Mouse (Mus musculus): Measurements from ENCODE around the gene Pak6. TPM values are rescaled to one million over a fixed set of nuclear protein-coding genes. Genes with fewer than 3 reads are reported as not detected.

The Pak6 gene
- polyA plus RNA-seq, 1 experiment from 2014 or later = 1.6 TPM

- WGBS = 25% methylated on average over 8 of the region's 8 CpGs
- DNase-seq (ENCODE audit: low spot score) = peak; percentile 50
- Histone ChIP-seq H3K4me2 (ENCODE audit: low read depth) (no peak overlapping the region), H3K27ac (ENCODE audit: low read depth, low read length) (no peak overlapping the region), H3K4me3 (ENCODE audit: low read depth, low read length) (no peak overlapping the region), H3K36me3 (ENCODE audit: control insufficient read depth, insufficient read depth, low read length) (no peaks in the 10 kb centered on the region), H3K4me1 (ENCODE audit: control insufficient read depth, insufficient read depth, low read length) (peaks cover 22% of the 10 kb centered on the region), H3K9ac (ENCODE audit: low read length) (no peak overlapping the region), H3K9me3 (ENCODE audit: control insufficient read depth, low read length) (no peaks in the 10 kb centered on the region), H3K27me3 (ENCODE audit: control insufficient read depth, insufficient read depth, low read length) (peaks cover 8% of the 10 kb centered on the region)
- ATAC-seq (ENCODE audit: insufficient read depth, low FRiP score, low TSS enrichment) = no peak
Measured at GRCm38 (mm10) chr2:118743261-118743943, 80.3 kb downstream of the Pak6 start.

GRCm38 (mm10) chr2:118744621-118745020 lies 81.5 kb downstream of the Pak6 start:
- no peaks in the 10 kb centered on the region; the same call in 1 of the 2 replicates for H3K36me3 ChIP-seq (ENCODE audit: control insufficient read depth, insufficient read depth, low read length)
- ATAC-seq (ENCODE audit: insufficient read depth, low FRiP score, low TSS enrichment) = no peak
- peaks cover 8% of the 10 kb centered on the region for H3K27me3 ChIP-seq (ENCODE audit: control insufficient read depth, insufficient read depth, low read length)
- no peak overlapping the region for H3K27ac ChIP-seq (ENCODE audit: low read depth, low read length)
- H3K9ac ChIP-seq (ENCODE audit: low read length) = no peak overlapping the region
- no peak for DNase-seq (ENCODE audit: low spot score)
- 4% methylated on average over 7 of the region's 7 CpGs for WGBS
- H3K4me3 ChIP-seq (ENCODE audit: low read depth, low read length) = no peak overlapping the region
- H3K9me3 ChIP-seq (ENCODE audit: control insufficient read depth, low read length) = no peaks in the 10 kb centered on the region
- peaks cover 24% of the 10 kb centered on the region for H3K4me1 ChIP-seq (ENCODE audit: control insufficient read depth, insufficient read depth, low read length)
- peak overlapping the region; percentile 97; the same call in 1 of the 2 replicates for H3K4me2 ChIP-seq (ENCODE audit: low read depth)

- peak within 1 kb of the TSS; percentile 92 for H3K4me3 ChIP-seq (ENCODE audit: low read depth, low read length)
- peak within 1 kb of the TSS; percentile 49; the same call in 1 of the 2 replicates for H3K27ac ChIP-seq (ENCODE audit: low read depth, low read length)
- peak; percentile 86 for ATAC-seq (ENCODE audit: insufficient read depth, low FRiP score, low TSS enrichment)
Measured at GRCm38 (mm10) chr2:118745232-118745884, 82.3 kb downstream of the Pak6 start, which contains the start of gene Inafm2. Gene Inafm2, plus strand, starts transcription at chr2:118745758.

GRCm38 (mm10) chr2:118745915-118746901 lies 83.1 kb downstream of the Pak6 start:
- Histone ChIP-seq H3K9ac (ENCODE audit: low read length) (peak overlapping the region; percentile 90), H3K27me3 (ENCODE audit: control insufficient read depth, insufficient read depth, low read length) (peaks cover 8% of the 10 kb centered on the region), H3K4me1 (ENCODE audit: control insufficient read depth, insufficient read depth, low read length) (peaks cover 24% of the 10 kb centered on the region), H3K9me3 (ENCODE audit: control insufficient read depth, low read length) (no peaks in the 10 kb centered on the region), H3K27ac (ENCODE audit: low read depth, low read length) (peak overlapping the region; percentile 49; the same call in 1 of the 2 replicates), H3K4me3 (ENCODE audit: low read depth, low read length) (peak overlapping the region; percentile 92), H3K4me2 (ENCODE audit: low read depth) (peak overlapping the region; percentile 97), H3K36me3 (ENCODE audit: control insufficient read depth, insufficient read depth, low read length) (no peaks in the 10 kb centered on the region; the same call in 1 of the 2 replicates)
- WGBS = under 1% methylated on average over 87 of the region's 113 CpGs
- ATAC-seq (ENCODE audit: insufficient read depth, low FRiP score, low TSS enrichment) (peak; percentile 64), DNase-seq (ENCODE audit: low spot score) (peak; percentile 56)

More at GRCm38 (mm10) chr2:118745232-118745884, 82.3 kb downstream of the Pak6 start, which contains the start of gene Inafm2:
- peak within 1 kb of the TSS; percentile 97 for H3K4me2 ChIP-seq (ENCODE audit: low read depth)
- peaks cover 8% of the 10 kb centered on the region for H3K27me3 ChIP-seq (ENCODE audit: control insufficient read depth, insufficient read depth, low read length)
- peak within 1 kb of the TSS; percentile 90 for H3K9ac ChIP-seq (ENCODE audit: low read length)
- H3K9me3 ChIP-seq (ENCODE audit: control insufficient read depth, low read length) = no peaks in the 10 kb centered on the region
- WGBS = under 1% methylated on average over 28 of the region's 57 CpGs
- peak; percentile 94 for DNase-seq (ENCODE audit: low spot score)
- no peaks in the 10 kb centered on the region; the same call in 1 of the 2 replicates for H3K36me3 ChIP-seq (ENCODE audit: control insufficient read depth, insufficient read depth, low read length)
- peaks cover 24% of the 10 kb centered on the region for H3K4me1 ChIP-seq (ENCODE audit: control insufficient read depth, insufficient read depth, low read length)

- H3K4me2 ChIP-seq (ENCODE audit: low read depth) = peak overlapping the region; percentile 97
- 36% methylated on average over 10 of the region's 10 CpGs for WGBS
Measured at GRCm38 (mm10) chr2:118747301-118747960, 84.3 kb downstream of the Pak6 start.

More at GRCm38 (mm10) chr2:118747301-118747960, 84.3 kb downstream of the Pak6 start:
- DNase-seq (ENCODE audit: low spot score) (no peak), ATAC-seq (ENCODE audit: insufficient read depth, low FRiP score, low TSS enrichment) (no peak)
- H3K4me3 ChIP-seq (ENCODE audit: low read depth, low read length) = peak overlapping the region; percentile 92
- H3K27me3 ChIP-seq (ENCODE audit: control insufficient read depth, insufficient read depth, low read length) = peaks cover 8% of the 10 kb centered on the region
- no peak overlapping the region for H3K27ac ChIP-seq (ENCODE audit: low read depth, low read length)
- H3K9me3 ChIP-seq (ENCODE audit: control insufficient read depth, low read length) = no peaks in the 10 kb centered on the region
- H3K36me3 ChIP-seq (ENCODE audit: control insufficient read depth, insufficient read depth, low read length) = no peaks in the 10 kb centered on the region; the same call in 1 of the 2 replicates
- no peak overlapping the region for H3K9ac ChIP-seq (ENCODE audit: low read length)
- H3K4me1 ChIP-seq (ENCODE audit: control insufficient read depth, insufficient read depth, low read length) = peaks cover 24% of the 10 kb centered on the region

Other genes starting within 250 kb of the Pak6 start
- 281 and 284 TPM in 2 replicates for gene Srp14, start 183.6 kb upstream of the Pak6 start, polyA plus RNA-seq (2014; fragmentation: Nextera tagmentation; extraction: Ambion mirVana)
- 5.9 and 8.3 TPM in 2 replicates for gene Bmf, start 113.6 kb upstream of the Pak6 start, polyA plus RNA-seq (2014; fragmentation: Nextera tagmentation; extraction: Ambion mirVana)
- 111 and 112 TPM in 2 replicates for gene Bub1b, start 65.1 kb upstream of the Pak6 start, polyA plus RNA-seq (2014; fragmentation: Nextera tagmentation; extraction: Ambion mirVana)
- gene Ankrd63, start 40.7 kb downstream of the Pak6 start, polyA plus RNA-seq (2014; fragmentation: Nextera tagmentation; extraction: Ambion mirVana) = not detected in 2 replicates
- 0.24 and 0.39 TPM in 2 replicates for gene Plcb2, start 65.1 kb downstream of the Pak6 start, polyA plus RNA-seq (2014; fragmentation: Nextera tagmentation; extraction: Ambion mirVana)
- 28.5 and 29.2 TPM in 2 replicates for gene Inafm2, start 82.5 kb downstream of the Pak6 start, polyA plus RNA-seq (2014; fragmentation: Nextera tagmentation; extraction: Ambion mirVana)
- gene Ccdc9b, start 99.4 kb downstream of the Pak6 start, polyA plus RNA-seq (2014; fragmentation: Nextera tagmentation; extraction: Ambion mirVana) = 0.90 and 0.96 TPM in 2 replicates
- gene Phgr1, start 109.5 kb downstream of the Pak6 start, polyA plus RNA-seq (2014; fragmentation: Nextera tagmentation; extraction: Ambion mirVana) = not detected in 2 replicates
- gene Disp2, start 116.4 kb downstream of the Pak6 start, polyA plus RNA-seq (2014; fragmentation: Nextera tagmentation; extraction: Ambion mirVana) = 10.9 and 12.6 TPM in 2 replicates
- gene Knstrn, start 150.7 kb downstream of the Pak6 start, polyA plus RNA-seq (2014; fragmentation: Nextera tagmentation; extraction: Ambion mirVana) = 146 TPM in 2 replicates
- gene Ivd, start 198.7 kb downstream of the Pak6 start, polyA plus RNA-seq (2014; fragmentation: Nextera tagmentation; extraction: Ambion mirVana) = 52.1 and 53.0 TPM in 2 replicates
- gene Bahd1, start 237.1 kb downstream of the Pak6 start, polyA plus RNA-seq (2014; fragmentation: Nextera tagmentation; extraction: Ambion mirVana) = 1.5 TPM in 2 replicates